Mouse (Mus musculus): Measurements from ENCODE around the gene Mest.

- no peak for TF ChIP-seq POLR2A (IDR thresholded peaks at IDR 0.05; ENCODE audit: borderline replicate concordance, insufficient read depth, low read length)
- no peak for TF ChIP-seq CTCF (IDR thresholded peaks at IDR 0.05; ENCODE audit: borderline replicate concordance, insufficient read depth, low read depth, low read length)
Measured at GRCm38 (mm10) chr6:30712484-30712883, 10.9 kb upstream of the Mest start.

Measured in cerebellum, adult 2 months (tissue).